Comparison of ENCODE assay signal across 28 mouse cellular contexts in the genomic region with DNA sequence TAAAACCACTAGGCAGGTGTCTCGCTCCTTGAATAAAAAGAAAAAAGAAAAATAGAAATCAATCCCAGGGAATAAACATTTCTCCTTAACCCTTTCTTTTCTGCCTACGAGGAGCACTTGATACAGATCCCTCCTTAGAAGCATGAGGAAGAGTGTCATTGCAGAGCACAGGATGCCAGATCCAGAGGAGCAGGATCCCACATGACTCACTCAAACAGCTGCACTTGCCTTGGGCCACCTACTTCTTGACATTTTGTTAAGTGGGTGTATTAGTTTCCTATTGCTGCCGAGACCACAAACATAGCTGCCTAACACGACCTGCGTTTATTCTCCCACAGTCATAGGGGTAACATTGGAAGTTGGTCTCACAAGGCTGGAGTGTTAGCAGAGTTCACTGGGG.
"Had no signal": no experiment of that assay in that cellular context is flagged by ENCODE, and none has a peak within 500 bp of the region (broad histone marks: within the 10 kb centered on the region; RNA-seq: fewer than 3 reads in every experiment).

No protein-coding gene starts in this region.

- H3K27me3 ChIP-seq: heart, embryonic 12.5 days; hindbrain, embryonic 12.5 days; intestine, embryonic 15.5 days; kidney, embryonic 15.5 days; limb, embryonic 13.5 days; limb, embryonic 15.5 days; liver, embryonic 12.5 days had no signal

- H3K9me3 ChIP-seq: intestine, embryonic 15.5 days had no signal

- H3K4me1 ChIP-seq: heart, embryonic 10.5 days; heart, embryonic 12.5 days; intestine, embryonic 15.5 days; kidney, embryonic 15.5 days; limb, embryonic 13.5 days; limb, embryonic 15.5 days; liver, embryonic 12.5 days had no signal

- H3K4me2 ChIP-seq: heart, embryonic 12.5 days; hindbrain, embryonic 12.5 days; hindbrain, embryonic 14.5 days; intestine, embryonic 15.5 days; kidney, embryonic 15.5 days; limb, embryonic 13.5 days; limb, embryonic 15.5 days; liver, embryonic 12.5 days had no signal

- DNase-seq: gastrocnemius, adult 2 months; gastrocnemius, postnatal 10 days; gastrocnemius, postnatal 25 days; heart, adult 18-20 months; heart, postnatal 10 days; heart, postnatal 4 days; kidney, adult 11 months; kidney, adult 2 months; kidney, adult 9 months; kidney, postnatal 14 days; kidney, postnatal 36 days; layer of hippocampus, adult 9-11 months; layer of hippocampus, postnatal 36 days; left cerebral cortex, postnatal 4 days had no signal

- H3K36me3 ChIP-seq: heart, embryonic 10.5 days; heart, embryonic 12.5 days; hindbrain, embryonic 10.5 days; hindbrain, embryonic 12.5 days; intestine, embryonic 15.5 days; kidney, embryonic 15.5 days; limb, embryonic 13.5 days; limb, embryonic 15.5 days; liver, embryonic 12.5 days had no signal

- ATAC-seq: hindbrain, embryonic 16.5 days; inflammation-experienced regulatory T-cells, adult 6 months; intestine, embryonic 15.5 days; liver, embryonic 12.5 days had no signal

- H3K27ac ChIP-seq: gastrocnemius, adult 2 months; heart, embryonic 10.5 days; hindbrain, embryonic 10.5 days; hindbrain, embryonic 12.5 days; hindbrain, embryonic 14.5 days; intestine, embryonic 15.5 days; kidney, embryonic 15.5 days; kidney, postnatal 0 days; limb, embryonic 13.5 days; limb, embryonic 15.5 days; liver, embryonic 12.5 days; liver, embryonic 14.5 days had no signal

- H3K9ac ChIP-seq: heart, embryonic 12.5 days; hindbrain, embryonic 12.5 days; hindbrain, embryonic 14.5 days; intestine, embryonic 15.5 days; kidney, embryonic 15.5 days; limb, embryonic 13.5 days; limb, embryonic 15.5 days; liver, embryonic 12.5 days; liver, embryonic 14.5 days had no signal

- H3K4me3 ChIP-seq: gastrocnemius, adult 2 months; heart, embryonic 10.5 days; heart, embryonic 12.5 days; hindbrain, embryonic 10.5 days; hindbrain, embryonic 12.5 days; intestine, embryonic 15.5 days; kidney, embryonic 15.5 days; limb, embryonic 13.5 days; limb, embryonic 15.5 days; liver, embryonic 12.5 days had no signal
